Mouse (Mus musculus) induced T-regulatory cell, adult 2 months (primary cell): ENCODE measurements around the gene Opcml.

Experiments used
- DNase-seq: peaks from one replicate; pipeline ENCODE4 v3.0.0-alpha.2; 2012; ENCODE audit warnings: low read depth

The Opcml gene

GRCm38 (mm10) chr9:28940901-28941300, 1150.3 kb downstream of the Opcml start:
- no peak for DNase-seq

DNA sequence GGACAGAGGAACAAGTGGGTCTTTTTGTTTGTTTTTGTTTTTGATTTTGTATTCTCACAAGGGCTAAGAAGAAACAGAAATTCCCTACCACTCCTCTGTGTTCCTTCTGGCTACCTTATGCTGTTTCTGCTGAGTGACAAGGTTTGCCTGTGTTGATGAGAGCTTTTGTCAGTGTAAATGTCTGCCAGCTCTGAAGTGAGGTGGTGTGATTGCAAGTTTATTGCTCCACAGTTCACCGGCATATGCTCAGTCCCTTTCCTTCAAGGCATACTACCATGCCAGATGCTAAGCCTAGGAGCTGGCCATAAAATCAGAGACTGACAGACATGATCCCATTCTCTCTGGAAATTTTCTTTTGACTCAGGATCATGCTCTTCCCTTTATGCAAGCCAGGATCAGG, 1178.9 kb downstream of the Opcml start:
- DNase-seq: no peak
